Comparison of ENCODE assay signal across 8 mouse cellular contexts in the genomic region with DNA sequence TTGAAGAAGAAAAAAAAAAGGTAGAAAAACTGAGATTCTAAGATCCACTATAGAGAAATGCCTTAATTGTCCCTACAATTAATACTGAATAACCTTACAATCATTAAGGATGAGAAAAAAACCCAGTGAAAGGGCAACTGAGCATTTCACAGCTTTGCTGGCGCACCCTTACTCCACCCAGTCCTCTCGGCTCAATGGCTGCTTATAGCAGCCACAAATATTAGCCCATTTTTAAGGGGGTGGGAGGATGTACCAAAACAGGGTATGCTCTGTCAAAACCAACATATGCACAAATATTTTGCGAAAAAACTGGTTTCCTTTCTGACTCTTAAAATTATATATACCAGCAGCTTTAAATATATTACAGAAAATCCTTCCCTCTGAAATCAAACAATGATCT. TPM values are rescaled to one million over a fixed set of nuclear protein-coding genes. Genes with fewer than 3 reads are reported as not detected.
A peak's percentile ranks its signal among the peaks of the same experiment; 100 is the strongest.
DNase-seq lines count a peak whose midpoint lies in the region; ATAC-seq and TF ChIP-seq lines count a peak whose summit lies in the region.

No protein-coding gene starts in this region.

- no peak for DNase-seq in heart, adult 2 months
- no peak for DNase-seq in heart, postnatal 14 days
- DNase-seq in forebrain, postnatal 0 days, result no peak
- no peak for DNase-seq in adrenal gland, postnatal 25 days
- DNase-seq in ovary, adult 18-20 months (ENCODE audit: low spot score), result no peak
- no peak for DNase-seq in gastrocnemius, postnatal 4 days (ENCODE audit: low spot score in 2 of 2)

- no peaks in the 10 kb centered on the region for H3K9me3 ChIP-seq in ES-Bruce4 (replicated peaks; ENCODE audit: control insufficient read depth, insufficient read depth, low read length, poor library complexity, severe bottlenecking)
- no peaks in the 10 kb centered on the region for H3K9me3 ChIP-seq in forebrain, postnatal 0 days (ENCODE audit: low read length)
- H3K9me3 ChIP-seq in liver, embryonic 15.5 days (replicated peaks), result no peaks in the 10 kb centered on the region

- H3K4me3 ChIP-seq in heart, adult 2 months, result peak overlapping the region; percentile 87
- H3K4me3 ChIP-seq in ES-Bruce4 (ENCODE audit: low read depth, low read length), result peak overlapping the region; percentile 26; the same call in 1 of the 2 replicates
- peak overlapping the region; percentile 100 for H3K4me3 ChIP-seq in forebrain, postnatal 0 days (ENCODE audit: low read depth, low read length)
- H3K4me3 ChIP-seq in liver, embryonic 15.5 days (replicated peaks), result peak overlapping the region; percentile 98

- H3K27me3 ChIP-seq in heart, adult 2 months (ENCODE audit: control insufficient read depth, insufficient read depth, low read length), result no peaks in the 10 kb centered on the region
- no peaks in the 10 kb centered on the region for H3K27me3 ChIP-seq in ES-Bruce4 (ENCODE audit: control insufficient read depth, insufficient read depth, low read length, poor library complexity, severe bottlenecking)
- H3K27me3 ChIP-seq in forebrain, postnatal 0 days (ENCODE audit: insufficient read depth, low read length), result no peaks in the 10 kb centered on the region
- no peaks in the 10 kb centered on the region for H3K27me3 ChIP-seq in liver, embryonic 15.5 days

- TF ChIP-seq EP300 in heart, adult 2 months (IDR thresholded peaks at IDR 0.05; ENCODE audit: insufficient read depth, low read depth, low read length), result no peak
- TF ChIP-seq EP300 in ES-Bruce4 (IDR thresholded peaks at IDR 0.05; ENCODE audit: insufficient read depth, low read depth, low read length), result no peak

- H3K27ac ChIP-seq in heart, adult 2 months, result no peak overlapping the region
- no peak overlapping the region for H3K27ac ChIP-seq in ES-Bruce4 (ENCODE audit: insufficient read depth, low read length)
- H3K27ac ChIP-seq in forebrain, postnatal 0 days (ENCODE audit: low read depth, low read length), result no peak overlapping the region
- H3K27ac ChIP-seq in liver, embryonic 15.5 days (replicated peaks), result 0 out of 2 replicates have a peak overlapping the region, but pooled peaks have one; percentile 29

- H3K36me3 ChIP-seq in heart, adult 2 months (ENCODE audit: control insufficient read depth, insufficient read depth, low read length), result peaks cover 23% of the 10 kb centered on the region
- H3K36me3 ChIP-seq in ES-Bruce4 (ENCODE audit: control insufficient read depth, insufficient read depth, low read length, poor library complexity, severe bottlenecking), result no peaks in the 10 kb centered on the region; the same call in 1 of the 2 replicates
- H3K36me3 ChIP-seq in forebrain, postnatal 0 days (ENCODE audit: insufficient read depth), result no peaks in the 10 kb centered on the region
- no peaks in the 10 kb centered on the region for H3K36me3 ChIP-seq in liver, embryonic 15.5 days (replicated peaks)

- TF ChIP-seq CTCF in heart, adult 2 months (IDR thresholded peaks at IDR 0.05), result no peak
- no peak for TF ChIP-seq CTCF in ES-Bruce4 (IDR thresholded peaks at IDR 0.05; ENCODE audit: low read depth, low read length)
- TF ChIP-seq CTCF in forebrain, postnatal 0 days (IDR thresholded peaks at IDR 0.05; ENCODE audit: low read depth), result no peak

- H3K4me1 ChIP-seq in heart, adult 2 months (ENCODE audit: control insufficient read depth, insufficient read depth, low read length), result peaks cover 13% of the 10 kb centered on the region
- H3K4me1 ChIP-seq in ES-Bruce4 (ENCODE audit: control insufficient read depth, insufficient read depth, low read length), result peaks cover 5% of the 10 kb centered on the region
- peaks cover 8% of the 10 kb centered on the region for H3K4me1 ChIP-seq in forebrain, postnatal 0 days (ENCODE audit: insufficient read depth)
- peaks cover 46% of the 10 kb centered on the region for H3K4me1 ChIP-seq in liver, embryonic 15.5 days (replicated peaks)

- no peak overlapping the region for H3K9ac ChIP-seq in heart, adult 2 months (ENCODE audit: low read depth, low read length)
- H3K9ac ChIP-seq in ES-Bruce4 (ENCODE audit: low read depth, poor library complexity, severe bottlenecking), result 0 out of 2 replicates have a peak overlapping the region, but pooled peaks have one; percentile 92
- peak overlapping the region; percentile 46 for H3K9ac ChIP-seq in forebrain, postnatal 0 days
- H3K9ac ChIP-seq in liver, embryonic 15.5 days, result no peak overlapping the region; the same call in 1 of the 2 replicates

- H3K4me2 ChIP-seq in forebrain, postnatal 0 days (ENCODE audit: low read depth), result peak overlapping the region; percentile 56
- H3K4me2 ChIP-seq in liver, embryonic 15.5 days, result peak overlapping the region; percentile 81

- peaks cover 3% of the 10 kb centered on the region for H3K79me2 ChIP-seq in heart, adult 2 months (replicated peaks; ENCODE audit: control insufficient read depth, insufficient read depth, low read length)

- intact Hi-C loops in heart, adult 2 months (cut with DNase I), result no loop called here
- intact Hi-C loops in heart, postnatal 14 days (cut with DNase I), result loop anchor here (2.0 kb wide), 1 partner anchor 73 kb away; a partner anchor contains a TSS

- TF ChIP-seq POLR2A in heart, adult 2 months (IDR thresholded peaks at IDR 0.05; ENCODE audit: insufficient read depth, low read depth, low read length), result no peak
- TF ChIP-seq POLR2A in ES-Bruce4 (IDR thresholded peaks at IDR 0.05; ENCODE audit: insufficient read depth, low read length), result no peak

- WGBS in heart, adult 2 months, result 10% methylated on average over 3 of the region's 3 CpGs
- 22% methylated on average over 3 of the region's 3 CpGs for WGBS in forebrain, postnatal 0 days
- WGBS in liver, embryonic 15.5 days (ENCODE audit: insufficient replicate concordance), result 25% methylated on average over 3 of the region's 3 CpGs

- ATAC-seq in forebrain, postnatal 0 days, result no peak
- no peak for ATAC-seq in liver, embryonic 15.5 days (ENCODE audit: insufficient read depth)

RNA-seq across cellular contexts. Expression of a gene that starts 2.5 kb away (rescaled TPM):
- total RNA-seq in heart, adult 2 months (2021), result 100 to 1,000 TPM; 208 to 233 TPM
- 30.2 and 73.0 TPM in 2 replicates for polyA plus RNA-seq in heart, adult 2 months (2012; rRNA removed)
- total RNA-seq in heart, postnatal 14 days (2021), result 100 to 1,000 TPM; 200 to 201 TPM
- polyA plus RNA-seq in ES-Bruce4 (2011; ENCODE audit: insufficient read depth, insufficient read length, low read depth, missing spikeins), result 120 and 137 TPM in 2 replicates
- total RNA-seq in forebrain, postnatal 0 days (2014; rRNA removed), result 200 and 248 TPM in 2 replicates
- polyA plus RNA-seq in forebrain, postnatal 0 days (2015; fragmentation: Nextera tagmentation; extraction: Ambion mirVana), result 57.4 and 64.1 TPM in 2 replicates
- 25.4 and 29.4 TPM in 2 replicates for polyA plus RNA-seq in liver, embryonic 15.5 days (2015; fragmentation: Nextera tagmentation; extraction: Ambion mirVana)
- 141 and 192 TPM in 2 replicates for total RNA-seq in adrenal gland, postnatal 25 days (2021)
- total RNA-seq in gastrocnemius, postnatal 4 days (2021), result 100 to 1,000 TPM; 128 to 136 TPM

RNA-seq across cellular contexts. Expression of a gene that starts 48.7 kb away (rescaled TPM):
- total RNA-seq in heart, adult 2 months (2021), result 10 to 100 TPM; 16.3 to 17.8 TPM
- polyA plus RNA-seq in heart, adult 2 months (2012; rRNA removed), result 2.8 and 4.6 TPM in 2 replicates
- 10 to 100 TPM; 11.2 to 14.2 TPM for total RNA-seq in heart, postnatal 14 days (2021)
- 65.4 and 66.2 TPM in 2 replicates for polyA plus RNA-seq in ES-Bruce4 (2011; ENCODE audit: insufficient read depth, insufficient read length, low read depth, missing spikeins)
- 18.7 and 19.9 TPM in 2 replicates for total RNA-seq in forebrain, postnatal 0 days (2014; rRNA removed)
- polyA plus RNA-seq in forebrain, postnatal 0 days (2015; fragmentation: Nextera tagmentation; extraction: Ambion mirVana), result 17.5 and 22.0 TPM in 2 replicates
- polyA plus RNA-seq in liver, embryonic 15.5 days (2015; fragmentation: Nextera tagmentation; extraction: Ambion mirVana), result 18.4 and 19.5 TPM in 2 replicates
- 34.2 and 35.9 TPM in 2 replicates for total RNA-seq in adrenal gland, postnatal 25 days (2021)
- 10 to 100 TPM; 10.5 to 14.6 TPM for total RNA-seq in gastrocnemius, postnatal 4 days (2021)

Comparison
In these comparisons a context has a peak if more than half of its experiments do, and no peak if none do; other contexts are left out.
1. H3K4me3 ChIP-seq: peak in every context shown above with its lines; median percentile 100 in forebrain, postnatal 0 days; 98 in liver, embryonic 15.5 days; 87 in heart, adult 2 months; 26 in ES-Bruce4.
2. H3K9ac ChIP-seq: peak in ES-Bruce4 (single experiment) and forebrain, postnatal 0 days (single experiment); none in heart, adult 2 months (single experiment) and liver, embryonic 15.5 days (single experiment).